Comparison of ENCODE assay signal across 25 mouse cellular contexts in the genomic region with DNA sequence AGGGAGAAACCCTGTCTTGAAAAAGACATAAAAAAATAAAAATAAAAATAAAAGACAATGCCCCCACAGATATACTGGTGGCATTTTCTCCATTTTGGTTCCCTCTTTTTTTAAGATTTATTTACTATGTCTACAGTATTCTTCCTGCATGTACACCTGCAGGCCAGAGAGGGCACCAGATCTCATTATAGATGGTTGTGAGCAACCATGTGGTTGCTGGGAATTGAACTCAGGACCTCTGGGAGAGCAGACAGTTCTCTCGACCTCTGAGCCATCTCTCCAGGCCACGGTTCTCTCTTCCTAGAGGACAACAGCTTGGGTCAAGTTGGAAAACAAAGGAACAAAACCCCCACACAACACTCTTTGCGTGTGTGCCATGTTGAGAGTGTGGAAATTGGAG. TPM values are rescaled to one million over a fixed set of nuclear protein-coding genes. Genes with fewer than 3 reads are reported as not detected.
DNase-seq lines count a peak whose midpoint lies in the region; TF ChIP-seq lines count a peak whose summit lies in the region.
"Had no signal": no experiment of that assay in that cellular context is flagged by ENCODE, and none has a peak within 500 bp of the region (broad histone marks: within the 10 kb centered on the region; RNA-seq: fewer than 3 reads in every experiment).

No protein-coding gene starts in this region.

- no peaks in the 10 kb centered on the region for H3K27me3 ChIP-seq in ES-Bruce4 (ENCODE audit: control insufficient read depth, insufficient read depth, low read length, poor library complexity, severe bottlenecking)
- no peaks in the 10 kb centered on the region for H3K27me3 ChIP-seq in cerebellum, adult 2 months (ENCODE audit: control insufficient read depth, insufficient read depth, low read length)
- H3K27me3 ChIP-seq: CH12.LX; embryonic facial prominence, embryonic 12.5 days; forebrain, embryonic 13.5 days; forebrain, embryonic 15.5 days; Patski had no signal

- no peak overlapping the region for H3K4me3 ChIP-seq in layer of hippocampus, adult 2 months
- H3K4me3 ChIP-seq in ES-Bruce4 (ENCODE audit: low read depth, low read length) (no peak overlapping the region), ES-E14 (ENCODE audit: insufficient read depth in 1 of 2, low read depth in 1 of 2, low read length in 2 of 2, poor library complexity in 1 of 2, severe bottlenecking in 1 of 2) (no peak overlapping the region)
- H3K4me3 ChIP-seq in cerebellum, adult 2 months (replicated peaks; ENCODE audit: insufficient read depth, low read depth, low read length) = no peak overlapping the region
- H3K4me3 ChIP-seq: embryonic facial prominence, embryonic 10.5 days; embryonic facial prominence, embryonic 12.5 days; forebrain, embryonic 13.5 days; forebrain, embryonic 15.5 days had no signal

- in situ Hi-C loops in ES-E14 (cut with MboI; ENCODE audit: low sequenced_read_pairs in 2 of 2, unreplicated experiment in 2 of 2) = no loop called here

- no peak for DNase-seq in layer of hippocampus, adult 2 months (ENCODE audit: low spot score in 2 of 2)
- no peak for DNase-seq in layer of hippocampus, postnatal 36 days
- DNase-seq in ES-E14 (ENCODE audit: low read depth, low spot score) (no peak), R1 (ENCODE audit: low read depth, low spot score) (peak; percentile 80)
- no peak for DNase-seq in frontal cortex, adult 2 months (ENCODE audit: extremely low spot score in 1 of 2, low spot score in 1 of 2)
- DNase-seq in cerebellum, adult 2 months = no peak
- DNase-seq in c-Kit-positive CD71-positive TER-119-positive erythroid progenitor cells, embryonic 14.5 days (ENCODE audit: low spot score) = no peak
- DNase-seq: adrenal gland, adult 8-10 months; adrenal gland, postnatal 14 days; adrenal gland, postnatal 36 days; B cell, adult 2 months; cerebellum, adult 11 months; cerebellum, adult 18-20 months; cerebellum, adult 9-10 months; cerebellum, postnatal 10 days; cerebellum, postnatal 25 days; forebrain, postnatal 0 days had no signal

- no peak overlapping the region for H3K27ac ChIP-seq in layer of hippocampus, adult 2 months
- H3K27ac ChIP-seq in ES-Bruce4 (ENCODE audit: insufficient read depth, low read length) = 0 out of 2 replicates have a peak overlapping the region, but pooled peaks have one; percentile 23
- H3K27ac ChIP-seq in ES-E14 (ENCODE audit: insufficient read depth, low read depth, low read length, poor library complexity, severe bottlenecking) = peak overlapping the region; percentile 69
- H3K27ac ChIP-seq in cerebellum, adult 2 months (ENCODE audit: insufficient read depth, low read length) = no peak overlapping the region
- H3K27ac ChIP-seq: embryonic facial prominence, embryonic 10.5 days; embryonic facial prominence, embryonic 12.5 days; forebrain, embryonic 13.5 days; forebrain, embryonic 15.5 days had no signal

- H3K4me1 ChIP-seq in ES-Bruce4 (ENCODE audit: control insufficient read depth, insufficient read depth, low read length) (peaks cover 5% of the 10 kb centered on the region), ES-E14 (ENCODE audit: control insufficient read depth in 2 of 2, insufficient read depth in 2 of 2, low read length in 2 of 2, poor library complexity in 1 of 2) (peaks cover 14 to 39% of the 10 kb centered on the region in 2 experiments)
- H3K4me1 ChIP-seq in cerebellum, adult 2 months (ENCODE audit: control insufficient read depth, insufficient read depth, low read length) = peaks cover 19% of the 10 kb centered on the region

- no peaks in the 10 kb centered on the region for H3K9me3 ChIP-seq in ES-Bruce4 (replicated peaks; ENCODE audit: control insufficient read depth, insufficient read depth, low read length, poor library complexity, severe bottlenecking)
- H3K9me3 ChIP-seq in ES-E14 (ENCODE audit: control insufficient read depth, insufficient read depth, low read depth, low read length) = no peaks in the 10 kb centered on the region
- H3K9me3 ChIP-seq: embryonic facial prominence, embryonic 12.5 days; forebrain, embryonic 15.5 days had no signal

- H3K36me3 ChIP-seq in ES-Bruce4 (ENCODE audit: control insufficient read depth, insufficient read depth, low read length, poor library complexity, severe bottlenecking) = no peaks in the 10 kb centered on the region
- H3K36me3 ChIP-seq in ES-E14 (ENCODE audit: control insufficient read depth, insufficient read depth, low read length, poor library complexity, severe bottlenecking) = no peaks in the 10 kb centered on the region
- H3K36me3 ChIP-seq: embryonic facial prominence, embryonic 10.5 days; embryonic facial prominence, embryonic 12.5 days; forebrain, embryonic 15.5 days had no signal

- no peak for TF ChIP-seq EP300 in ES-Bruce4 (IDR thresholded peaks at IDR 0.05; ENCODE audit: insufficient read depth, low read depth, low read length)

- peak; percentile 25; the same call in 1 of the 2 replicates for TF ChIP-seq CTCF in layer of hippocampus, adult 2 months (conservative IDR thresholded peaks at IDR 0.05)
- no peak for TF ChIP-seq CTCF in ES-Bruce4 (IDR thresholded peaks at IDR 0.05; ENCODE audit: low read depth, low read length)
- no peak for TF ChIP-seq CTCF in cerebellum, adult 2 months (IDR thresholded peaks at IDR 0.05; ENCODE audit: borderline replicate concordance, insufficient read depth, low read depth, low read length)

- H3K9ac ChIP-seq in ES-Bruce4 (ENCODE audit: low read depth, poor library complexity, severe bottlenecking) (no peak overlapping the region), ES-E14 (ENCODE audit: insufficient read depth, low read depth, low read length, poor library complexity, severe bottlenecking) (no peak overlapping the region; the same call in 1 of the 2 replicates)
- H3K9ac ChIP-seq: embryonic facial prominence, embryonic 12.5 days; forebrain, embryonic 13.5 days; forebrain, embryonic 15.5 days; forebrain, postnatal 0 days had no signal

- WGBS in cerebellum, adult 2 months = 93% methylated on average over 3 of the region's 3 CpGs

- no peak for TF ChIP-seq POLR2A in ES-Bruce4 (IDR thresholded peaks at IDR 0.05; ENCODE audit: insufficient read depth, low read length)
- no peak for TF ChIP-seq POLR2A in cerebellum, adult 2 months (IDR thresholded peaks at IDR 0.05; ENCODE audit: borderline replicate concordance, insufficient read depth, low read length)

TF ChIP-seq in ES-E14, 5 proteins besides CTCF, POLR2A, EP300 and RAD21:
- no peak for TF ChIP-seq HCFC1 (IDR thresholded peaks at IDR 0.05; ENCODE audit: borderline replicate concordance, insufficient read depth, low read length)
- TF ChIP-seq ZNF384 (IDR thresholded peaks at IDR 0.05; ENCODE audit: low read depth, low read length) = no peak
- no peak for TF ChIP-seq ZC3H11A (IDR thresholded peaks at IDR 0.05; ENCODE audit: borderline replicate concordance, low read depth, low read length)
- no peak for TF ChIP-seq CHD2 (IDR thresholded peaks at IDR 0.05; ENCODE audit: low read depth, low read length)
- TF ChIP-seq MAFK (IDR thresholded peaks at IDR 0.05; ENCODE audit: insufficient read depth, low read depth, low read length) = no peak

RNA-seq across cellular contexts. Expression of gene Rcor2, which starts 5.2 kb away (rescaled TPM):
- 10 to 100 TPM; 17.0 to 18.2 TPM for total RNA-seq in layer of hippocampus, adult 2 months (2021)
- total RNA-seq in layer of hippocampus, postnatal 36 days (2021) = 10 to 100 TPM; 17.5 to 18.7 TPM
- polyA plus RNA-seq in ES-Bruce4 (2011; ENCODE audit: insufficient read depth, insufficient read length, low read depth, missing spikeins) = 69.4 and 78.5 TPM in 2 replicates
- 161 and 192 TPM in 2 replicates for total RNA-seq in ES-E14 (2012; rRNA removed)
- polyA plus RNA-seq in frontal cortex, adult 2 months (2012; rRNA removed) = 20.2 and 24.6 TPM in 2 replicates
- 8.7 and 9.2 TPM in 2 replicates for polyA plus RNA-seq in cerebellum, adult 2 months (2012; rRNA removed)
- polyA plus RNA-seq: activated CD4-positive, CD25-positive, alpha-beta regulatory T cell, adult 4 months had no signal

RNA-seq across cellular contexts. Expression of gene Naa40, which starts 21.0 kb away (rescaled TPM):
- total RNA-seq in layer of hippocampus, adult 2 months (2021) = 10 to 100 TPM; 34.2 to 38.1 TPM
- 10 to 100 TPM; 31.6 to 38.6 TPM for total RNA-seq in layer of hippocampus, postnatal 36 days (2021)
- polyA plus RNA-seq in ES-Bruce4 (2011; ENCODE audit: insufficient read depth, insufficient read length, low read depth, missing spikeins) = 41.0 and 45.1 TPM in 2 replicates
- 50.9 and 56.1 TPM in 2 replicates for total RNA-seq in ES-E14 (2012; rRNA removed)
- polyA plus RNA-seq in frontal cortex, adult 2 months (2012; rRNA removed) = 73.6 and 74.1 TPM in 2 replicates
- polyA plus RNA-seq in cerebellum, adult 2 months (2012; rRNA removed) = 44.8 and 46.2 TPM in 2 replicates

RNA-seq across cellular contexts. Expression of gene Cox8a, which starts 44.5 kb away (rescaled TPM):
- total RNA-seq in layer of hippocampus, adult 2 months (2021) = 1,000 to 10,000 TPM in 1 of 2 experiments, 100 to 1,000 TPM in 1; 959 to 1,016 TPM
- total RNA-seq in layer of hippocampus, postnatal 36 days (2021) = 1,000 to 10,000 TPM; 1,005 to 1,018 TPM
- 584 and 638 TPM in 2 replicates for polyA plus RNA-seq in ES-Bruce4 (2011; ENCODE audit: insufficient read depth, insufficient read length, low read depth, missing spikeins)
- total RNA-seq in ES-E14 (2012; rRNA removed) = 882 and 1,211 TPM in 2 replicates
- 1,156 and 1,379 TPM in 2 replicates for polyA plus RNA-seq in frontal cortex, adult 2 months (2012; rRNA removed)
- 1,171 and 1,228 TPM in 2 replicates for polyA plus RNA-seq in cerebellum, adult 2 months (2012; rRNA removed)

RNA-seq across cellular contexts. Expression of gene Otub1, which starts 55.8 kb away (rescaled TPM):
- 100 to 1,000 TPM; 299 TPM for total RNA-seq in layer of hippocampus, adult 2 months (2021)
- 100 to 1,000 TPM; 282 to 286 TPM for total RNA-seq in layer of hippocampus, postnatal 36 days (2021)
- polyA plus RNA-seq in ES-Bruce4 (2011; ENCODE audit: insufficient read depth, insufficient read length, low read depth, missing spikeins) = 86.7 and 87.5 TPM in 2 replicates
- 117 and 123 TPM in 2 replicates for total RNA-seq in ES-E14 (2012; rRNA removed)
- 253 and 260 TPM in 2 replicates for polyA plus RNA-seq in frontal cortex, adult 2 months (2012; rRNA removed)
- 234 and 248 TPM in 2 replicates for polyA plus RNA-seq in cerebellum, adult 2 months (2012; rRNA removed)

Comparison
In these comparisons a context has a peak if more than half of its experiments do, and no peak if none do; other contexts are left out.
1. H3K27ac ChIP-seq: peak in ES-Bruce4 (single experiment) and ES-E14 (single experiment); none in layer of hippocampus, adult 2 months (single experiment) and cerebellum, adult 2 months (single experiment).